Mouse (Mus musculus) heart, adult 18-20 months (tissue): Measurements from ENCODE around the gene Fndc3b. TPM values are rescaled to one million over a fixed set of nuclear protein-coding genes. Genes with fewer than 3 reads are reported as not detected.
"Not testable (repeated sequence)": the region's sequence is repeated elsewhere in the genome, so short reads cannot be mapped to it uniquely, and the experiment has no call there.

Experiments used
- DNase-seq, 2 experiments: peaks; one replicate each; pipeline ENCODE4 v3.0.0; 2021 to 2022; ENCODE audit warnings: mixed read lengths in 1 of 2
- microRNA-seq, 2 experiments: library from miRNA; unstranded; fragments of <30 nt; microRNA quantifications; one replicate each; pipeline ENCODE4 v1.2.0; 2022
- total RNA-seq, 2 experiments: library from RNA; stranded (reverse); gene quantifications; 2 replicates each; pipeline ENCODE4 v1.2.3; 2021

Gene Fndc3b
- total RNA-seq, 2 experiments from 2014 or later = 49.0 to 50.5 TPM

DNA sequence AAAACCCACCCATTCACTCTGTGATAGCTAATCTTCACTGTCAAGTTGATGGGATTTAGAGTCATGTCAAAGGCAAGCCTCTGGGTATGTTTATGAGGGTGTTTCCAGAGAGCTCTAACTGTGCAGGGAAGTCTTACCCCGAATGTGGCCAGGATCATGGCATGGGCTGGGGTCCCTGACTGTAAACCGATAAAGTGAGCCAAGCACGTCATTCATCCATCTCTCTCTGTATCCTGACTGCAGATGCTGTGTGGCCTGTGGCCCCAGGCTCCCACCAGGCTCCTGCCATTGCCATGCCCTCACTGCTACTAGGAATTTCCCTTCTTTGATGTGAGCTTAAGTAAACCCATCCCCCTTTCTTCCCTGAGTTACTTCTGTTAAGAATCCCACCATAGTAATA lies 297.5 kb downstream of the Fndc3b start:
- no peak for DNase-seq

DNA sequence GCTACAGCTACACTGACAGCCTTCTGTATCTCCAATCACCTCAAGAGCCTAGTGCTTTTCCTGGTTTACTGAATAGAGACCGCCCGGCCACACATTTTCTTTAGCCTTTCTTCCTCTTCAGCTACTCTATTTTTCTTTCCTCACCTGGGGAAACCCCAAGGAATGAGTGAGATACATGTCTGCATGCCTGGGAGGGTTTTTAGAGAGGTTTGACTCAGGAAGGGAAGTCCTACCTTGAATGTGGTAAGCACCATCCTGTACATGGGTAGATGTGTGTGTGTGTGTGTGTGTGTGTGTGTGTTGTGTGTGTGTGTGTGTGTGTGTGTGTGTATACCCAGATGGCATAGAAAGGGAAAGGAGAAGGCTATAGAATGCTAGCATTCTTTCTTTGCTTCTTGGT lies 299.8 kb downstream of the Fndc3b start:
- DNase-seq = no peak

DNA sequence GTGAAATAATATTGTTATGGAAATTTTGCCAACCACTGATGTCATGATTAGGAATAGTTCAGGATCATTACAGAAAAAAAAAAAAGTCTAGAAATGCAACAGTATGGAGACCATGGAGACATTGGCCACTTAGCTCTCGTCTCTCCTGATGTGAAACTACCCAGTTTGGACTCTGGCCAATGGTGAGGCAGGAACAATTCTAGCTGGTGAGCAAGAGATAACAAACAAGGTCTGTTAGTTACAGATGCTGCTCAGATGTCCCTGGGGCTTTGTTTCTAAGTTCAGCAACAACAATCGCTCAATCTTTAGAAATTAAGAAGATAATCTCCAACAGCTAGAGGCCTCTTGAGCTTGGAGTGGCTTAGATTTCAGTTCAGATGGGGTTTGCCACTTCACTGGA lies 302.5 kb downstream of the Fndc3b start:
- DNase-seq = no peak

DNA sequence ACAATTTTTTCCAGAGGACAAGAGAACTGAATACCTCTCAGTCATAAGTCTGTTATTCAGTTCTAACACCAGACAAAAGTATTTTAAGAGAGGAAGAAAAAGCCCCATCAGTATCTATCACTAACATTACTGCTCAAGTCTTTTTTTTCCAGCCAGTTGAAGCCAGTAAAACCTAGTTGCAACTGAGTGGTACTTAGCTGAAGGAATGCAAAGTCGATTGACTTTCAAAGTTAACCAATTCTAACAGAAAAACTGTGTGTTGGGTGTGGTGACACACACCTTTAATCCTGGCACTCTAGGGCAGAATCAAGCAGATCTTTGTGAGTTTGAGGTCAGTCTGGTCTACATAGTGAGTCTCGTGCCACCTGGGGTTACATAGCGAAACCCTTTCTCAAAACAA lies 304.7 kb downstream of the Fndc3b start:
- no peak for DNase-seq

DNA sequence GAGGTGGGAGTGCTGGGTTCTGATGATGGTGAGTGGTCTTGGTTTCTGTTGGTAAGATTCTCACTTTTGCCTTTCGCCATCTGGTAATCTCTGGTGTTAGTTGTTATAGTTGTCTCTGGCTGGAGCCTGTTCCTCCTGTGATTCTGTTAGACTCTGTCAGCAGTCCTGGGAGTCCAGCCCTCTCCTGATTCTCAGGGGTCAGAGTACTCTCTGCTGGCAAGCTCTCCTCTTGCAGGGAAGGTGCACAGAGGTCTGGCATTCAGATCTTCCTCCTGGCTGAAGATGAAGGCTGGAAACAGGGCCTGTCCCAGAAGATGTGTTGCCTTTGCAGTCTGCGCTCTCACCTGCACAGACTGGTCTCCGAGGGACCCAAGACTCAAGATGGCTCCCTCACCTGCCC lies 310.1 kb downstream of the Fndc3b start:
- DNase-seq = not testable (repeated sequence)

DNA sequence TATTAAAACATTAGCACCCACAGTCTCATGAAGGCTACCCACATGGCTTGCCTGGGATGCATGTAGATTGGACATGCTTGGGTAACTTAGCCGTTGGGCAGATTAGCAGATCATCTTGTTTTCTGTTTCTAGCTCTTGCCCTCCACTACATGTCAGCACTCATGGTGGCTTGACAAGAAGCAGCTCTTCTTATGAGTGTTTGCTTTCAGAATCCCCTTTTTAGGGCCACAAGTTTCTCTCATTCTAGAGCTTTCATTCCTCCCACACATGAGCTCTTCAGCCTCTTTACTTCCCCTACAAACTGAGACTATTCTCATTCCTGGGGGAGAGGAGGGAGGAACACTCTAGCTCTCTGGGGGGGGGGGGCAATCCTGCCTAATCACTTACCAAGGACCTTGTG lies 321.2 kb downstream of the Fndc3b start:
- no peak for DNase-seq

DNA sequence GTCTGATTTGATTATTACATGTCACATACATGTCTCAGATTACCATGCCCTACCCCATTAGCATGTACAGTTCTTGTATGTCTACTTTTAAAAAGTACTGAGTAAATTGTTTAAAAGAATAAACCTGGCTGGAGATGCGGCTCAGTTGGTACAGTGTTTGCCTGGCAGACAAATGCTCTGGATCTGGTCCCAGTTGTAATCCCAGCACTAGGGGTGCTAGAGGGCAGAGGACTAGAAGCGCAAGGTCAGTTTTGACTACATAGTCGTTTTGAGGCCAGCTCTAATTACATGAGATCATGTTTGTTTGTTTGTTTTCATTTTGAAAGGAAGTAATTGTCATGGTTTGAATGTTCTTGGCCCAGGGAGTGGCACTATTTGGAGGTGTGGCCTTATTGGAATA lies 326.3 kb downstream of the Fndc3b start:
- peak; percentile 4 to 22 for DNase-seq

DNA sequence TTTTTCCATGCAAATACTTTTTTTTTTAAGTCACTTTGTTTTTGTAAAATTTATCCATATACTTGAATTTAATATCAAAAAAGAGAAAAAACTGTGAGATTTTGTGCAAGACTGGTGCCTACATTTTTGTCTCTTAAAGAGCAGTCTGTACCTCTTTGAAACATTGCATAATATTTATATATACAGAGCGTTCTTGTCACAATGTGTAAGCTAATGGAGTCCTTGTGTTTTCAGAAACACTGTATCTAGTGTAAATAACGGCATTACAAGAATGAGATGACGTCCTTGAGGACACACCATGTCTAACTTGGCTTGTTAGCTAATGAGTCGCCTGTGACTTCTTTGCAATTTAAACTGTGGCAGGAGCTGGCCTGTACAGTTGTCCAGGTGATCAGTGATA lies 333.2 kb downstream of the Fndc3b start:
- DNase-seq = no peak

DNA sequence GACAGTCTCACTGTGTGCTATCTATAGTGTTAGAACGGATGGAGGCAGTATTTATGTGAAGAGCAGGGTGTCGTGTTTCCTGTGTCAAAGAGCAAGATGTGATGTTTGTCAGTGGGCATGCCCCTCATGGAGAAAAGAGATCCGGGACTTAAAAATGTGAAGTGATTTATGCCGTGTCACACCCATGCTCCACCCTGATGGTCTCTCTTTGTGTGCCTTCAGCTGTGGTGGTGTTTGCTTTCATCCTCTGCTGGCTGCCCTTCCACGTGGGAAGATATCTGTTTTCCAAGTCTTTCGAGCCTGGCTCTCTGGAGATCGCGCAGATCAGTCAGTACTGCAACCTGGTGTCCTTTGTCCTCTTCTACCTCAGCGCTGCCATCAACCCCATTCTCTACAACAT lies 336.7 kb downstream of the Fndc3b start:
- DNase-seq = no peak

DNA sequence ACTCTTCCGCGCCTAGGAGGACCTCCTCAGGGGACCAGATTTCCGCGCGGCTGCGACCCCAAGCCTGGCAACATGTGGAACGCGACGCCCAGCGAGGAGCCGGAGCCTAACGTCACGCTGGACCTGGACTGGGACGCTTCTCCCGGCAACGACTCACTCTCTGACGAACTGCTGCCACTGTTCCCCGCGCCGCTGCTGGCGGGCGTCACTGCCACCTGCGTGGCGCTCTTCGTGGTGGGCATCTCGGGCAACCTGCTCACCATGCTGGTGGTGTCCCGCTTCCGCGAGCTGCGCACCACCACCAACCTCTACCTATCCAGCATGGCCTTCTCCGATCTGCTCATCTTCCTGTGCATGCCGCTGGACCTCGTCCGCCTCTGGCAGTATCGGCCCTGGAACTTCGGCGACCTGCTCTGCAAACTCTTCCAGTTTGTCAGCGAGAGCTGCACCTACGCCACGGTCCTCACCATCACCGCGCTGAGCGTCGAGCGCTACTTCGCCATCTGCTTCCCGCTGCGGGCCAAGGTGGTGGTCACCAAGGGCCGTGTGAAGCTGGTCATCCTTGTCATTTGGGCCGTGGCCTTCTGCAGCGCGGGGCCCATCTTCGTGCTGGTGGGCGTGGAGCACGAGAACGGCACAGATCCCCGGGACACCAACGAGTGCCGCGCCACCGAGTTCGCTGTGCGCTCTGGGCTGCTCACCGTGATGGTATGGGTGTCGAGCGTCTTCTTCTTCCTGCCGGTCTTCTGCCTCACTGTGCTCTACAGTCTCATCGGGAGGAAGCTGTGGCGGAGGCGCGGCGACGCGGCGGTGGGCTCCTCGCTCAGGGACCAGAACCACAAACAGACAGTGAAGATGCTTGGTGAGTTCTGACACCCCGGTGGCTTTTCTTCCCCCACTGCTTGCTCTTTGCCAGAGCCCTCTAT lies 339.1 kb downstream of the Fndc3b start:
- no peak for DNase-seq

DNA sequence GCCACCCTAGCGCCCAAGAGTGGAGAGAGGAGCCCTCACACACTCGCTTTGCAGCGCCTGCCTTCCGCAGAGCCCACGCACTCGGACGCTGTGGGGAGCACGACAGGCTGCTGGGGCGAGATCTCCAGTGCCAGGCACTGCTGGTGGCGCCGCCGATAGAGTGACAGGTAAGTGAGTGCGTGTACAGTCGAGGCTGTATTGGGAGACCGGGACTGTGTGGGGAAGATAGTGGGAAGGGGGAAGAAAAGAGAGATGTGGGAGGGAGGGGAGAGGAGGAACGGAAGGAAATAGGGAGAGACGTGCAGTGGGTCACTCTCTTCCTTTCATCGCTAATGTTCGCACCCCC lies 339.9 kb downstream of the Fndc3b start, which contains the start of gene Ghsr:
Ghsr (plus strand) TSS at position 76 of the 346 bp plus-strand sequence.
- no peak for DNase-seq

DNA sequence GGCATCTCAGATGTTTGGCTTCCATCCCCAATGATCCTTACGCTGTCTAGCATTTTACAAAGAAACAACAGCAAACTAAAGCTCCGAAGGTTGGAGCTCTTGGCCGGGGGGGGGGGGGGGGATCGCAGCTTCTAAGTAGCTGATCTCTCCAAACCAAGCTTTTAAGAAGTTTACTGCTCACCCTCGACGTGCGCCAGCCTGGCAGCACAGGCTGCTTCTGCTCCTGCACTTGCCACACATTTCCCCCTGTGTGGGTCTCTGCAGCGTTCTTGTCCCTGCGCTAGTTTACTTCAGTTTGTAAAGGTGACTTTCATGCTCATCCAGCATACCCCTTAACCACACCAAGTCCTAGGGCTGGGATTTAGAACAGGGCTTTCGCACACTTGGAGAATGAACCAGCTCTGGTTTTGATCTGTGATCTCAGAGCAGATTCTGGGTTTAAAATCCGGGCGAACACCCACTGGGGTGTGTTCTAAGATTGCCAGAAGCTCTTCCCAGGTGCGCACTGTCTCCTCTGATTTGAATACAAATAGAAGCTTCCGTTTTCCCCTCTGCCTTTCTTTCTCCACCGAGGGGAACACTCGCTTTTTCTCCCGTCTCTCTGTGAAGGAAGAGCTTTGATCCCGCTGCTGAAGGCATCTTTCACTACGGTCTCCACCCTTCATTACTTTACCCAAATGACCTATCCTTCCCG lies 340.4 kb downstream of the Fndc3b start:
- DNase-seq = no peak

DNA sequence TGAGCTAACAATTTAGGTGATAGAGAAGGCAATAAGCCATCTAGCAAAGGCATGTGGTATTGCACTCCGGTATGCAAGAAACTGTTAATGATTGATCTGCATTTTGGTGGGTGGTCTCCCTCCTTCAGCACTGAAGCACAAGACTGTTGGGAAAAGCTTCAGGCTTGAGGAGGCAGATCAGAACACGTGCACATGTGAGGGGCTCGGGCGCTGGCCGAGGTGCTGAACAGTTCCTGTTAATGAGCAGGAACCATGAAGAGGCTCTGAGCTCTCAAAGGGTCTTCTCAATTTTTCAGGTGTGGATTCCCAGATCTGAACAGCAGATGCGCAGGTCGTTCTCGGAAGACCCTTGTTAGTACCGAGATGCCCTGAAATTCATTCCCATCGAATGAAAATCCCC lies 341.0 kb downstream of the Fndc3b start:
- peak in 1 of 2 experiments; percentile 17 for DNase-seq

Small RNA genes within 50 kb of the gene (microRNA-seq; reads per million reads assigned to microRNA genes)
- 0 reads per million in 2 experiments for gene Mir3092

Other genes starting within 250 kb of the Fndc3b start
- gene Tmem212, start 185.1 kb upstream of the Fndc3b start, total RNA-seq = under 1 TPM in 1 of 2 experiments, not detected in 1; 0.85 TPM
- 10 to 100 TPM in 1 of 2 experiments, 1 to 10 TPM in 1; 8.0 to 11.8 TPM for gene Pld1, start 227.4 kb upstream of the Fndc3b start, total RNA-seq